Mouse (Mus musculus): Measurements from ENCODE around the gene Wdr54.

The Wdr54 gene

DNA sequence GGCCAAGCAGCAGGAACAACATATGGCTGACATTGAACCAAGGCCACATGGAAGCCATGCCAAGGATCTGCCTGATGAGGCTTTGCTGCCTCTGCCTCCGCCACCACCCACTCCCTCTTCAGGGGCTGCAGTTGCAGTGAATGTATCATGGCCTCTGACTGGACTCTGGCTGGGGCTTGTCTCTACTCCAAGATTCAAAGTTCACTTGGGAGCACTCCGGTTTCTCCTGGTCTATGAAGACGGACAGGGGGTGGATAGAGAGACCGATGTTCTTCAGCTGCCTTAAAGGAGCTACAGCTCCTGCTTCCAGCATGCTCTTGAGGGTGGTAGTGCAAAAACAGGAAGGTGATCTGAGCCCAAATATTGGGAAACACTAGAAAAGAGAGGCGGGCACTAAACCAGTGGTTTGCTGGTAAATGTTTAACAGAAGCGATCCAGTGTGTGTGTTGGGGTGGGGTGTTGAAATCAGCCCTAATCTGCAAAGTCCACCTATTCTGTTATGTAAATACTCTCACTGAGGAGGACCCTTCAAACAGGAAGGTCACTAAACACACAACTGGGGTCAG, 24.6 kb downstream of the Wdr54 start:
- DNase-seq (ENCODE audit: low read depth in 1 of 2, low spot score in 2 of 2), result no peak

DNA sequence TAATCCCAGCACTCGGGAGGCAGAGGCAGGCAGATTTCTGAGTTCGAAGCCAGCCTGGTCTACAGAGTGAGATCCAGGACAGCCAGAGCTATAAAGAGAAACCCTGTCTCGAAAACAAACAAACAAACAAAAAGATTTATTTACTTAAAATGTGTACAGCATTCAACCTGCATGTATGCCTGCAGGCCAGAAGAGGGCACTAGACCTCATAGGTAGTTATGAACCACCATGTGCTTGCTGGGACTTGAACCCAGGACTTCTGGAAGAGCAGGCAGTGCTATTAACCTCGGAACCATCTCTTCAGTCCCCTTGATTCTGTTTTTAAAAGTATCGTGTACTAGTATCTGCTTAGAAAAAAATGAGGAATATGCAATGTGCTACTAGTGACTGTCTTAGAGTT, 28.8 kb downstream of the Wdr54 start:
- DNase-seq (ENCODE audit: low read depth in 1 of 2, low spot score in 2 of 2), result no peak

DNA sequence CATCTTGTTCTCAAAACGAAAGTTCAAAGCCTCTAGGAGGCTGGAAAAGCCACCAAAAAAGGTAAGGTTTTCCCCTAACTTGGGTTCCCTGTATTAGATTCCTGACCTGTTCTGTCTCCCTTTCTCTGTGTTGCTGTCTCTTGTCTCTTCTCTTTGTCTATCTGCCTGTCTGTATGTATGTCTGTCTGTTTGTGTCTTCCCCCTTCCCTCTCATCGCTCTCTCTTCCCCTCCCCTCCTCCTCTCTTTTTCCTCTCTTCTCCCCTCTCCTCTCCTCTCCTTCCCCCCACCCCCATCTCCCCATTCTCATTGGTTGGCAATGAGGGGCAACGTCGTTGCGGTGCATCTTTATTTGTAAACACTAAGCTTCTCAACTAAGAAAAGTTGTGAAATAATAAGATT, 30.9 kb downstream of the Wdr54 start, which contains the start of gene Ino80b:
TSS of gene Ino80b (minus strand) at position 101 of the 400 bp plus-strand sequence.
- DNase-seq (ENCODE audit: low read depth in 1 of 2, low spot score in 2 of 2), result no peak

DNA sequence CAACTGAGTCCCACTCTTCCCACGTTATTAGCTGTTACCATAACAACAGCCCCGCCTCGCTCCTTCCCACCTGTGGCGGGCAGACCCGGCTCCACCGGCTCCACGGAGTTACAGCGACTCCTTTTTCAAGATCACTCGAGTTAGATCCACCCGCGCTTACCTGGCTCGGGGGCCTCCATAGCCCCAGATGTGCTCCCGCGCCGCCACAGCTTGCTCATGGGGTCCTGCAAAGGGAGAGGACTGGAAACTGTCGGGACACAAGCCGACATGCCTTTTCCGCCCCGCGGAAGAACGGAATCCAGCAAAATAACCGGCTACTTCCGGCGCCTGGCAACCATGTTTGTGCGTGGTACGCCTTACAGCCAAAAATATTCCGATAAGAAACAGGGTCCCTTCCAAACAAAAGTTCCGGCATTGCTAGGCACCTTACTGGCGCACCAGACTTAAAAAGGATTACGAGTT, 31.3 kb downstream of the Wdr54 start:
- DNase-seq (ENCODE audit: low read depth in 1 of 2, low spot score in 2 of 2), result peak; percentile 84 to 89

DNA sequence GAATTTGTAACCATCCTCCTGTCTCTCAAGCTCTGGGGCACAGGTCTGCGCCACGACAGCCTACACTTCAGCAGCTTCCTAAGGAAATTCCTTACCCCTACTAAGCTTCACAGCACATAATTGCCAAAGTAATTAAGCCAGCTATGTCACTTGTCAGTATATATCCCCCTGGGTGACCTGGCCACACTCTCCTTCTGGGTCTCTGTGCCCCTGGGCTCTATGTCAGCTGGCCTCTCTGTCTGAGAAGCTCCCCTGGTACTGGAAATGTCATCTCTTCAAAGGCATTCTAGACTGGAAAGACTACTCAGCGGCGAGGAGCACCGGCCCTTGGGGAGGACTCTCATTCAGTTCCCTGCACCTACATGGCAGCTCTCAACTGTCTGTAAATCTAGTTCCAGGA, 33.2 kb downstream of the Wdr54 start:
- DNase-seq (ENCODE audit: low read depth in 1 of 2, low spot score in 2 of 2), result no peak

DNA sequence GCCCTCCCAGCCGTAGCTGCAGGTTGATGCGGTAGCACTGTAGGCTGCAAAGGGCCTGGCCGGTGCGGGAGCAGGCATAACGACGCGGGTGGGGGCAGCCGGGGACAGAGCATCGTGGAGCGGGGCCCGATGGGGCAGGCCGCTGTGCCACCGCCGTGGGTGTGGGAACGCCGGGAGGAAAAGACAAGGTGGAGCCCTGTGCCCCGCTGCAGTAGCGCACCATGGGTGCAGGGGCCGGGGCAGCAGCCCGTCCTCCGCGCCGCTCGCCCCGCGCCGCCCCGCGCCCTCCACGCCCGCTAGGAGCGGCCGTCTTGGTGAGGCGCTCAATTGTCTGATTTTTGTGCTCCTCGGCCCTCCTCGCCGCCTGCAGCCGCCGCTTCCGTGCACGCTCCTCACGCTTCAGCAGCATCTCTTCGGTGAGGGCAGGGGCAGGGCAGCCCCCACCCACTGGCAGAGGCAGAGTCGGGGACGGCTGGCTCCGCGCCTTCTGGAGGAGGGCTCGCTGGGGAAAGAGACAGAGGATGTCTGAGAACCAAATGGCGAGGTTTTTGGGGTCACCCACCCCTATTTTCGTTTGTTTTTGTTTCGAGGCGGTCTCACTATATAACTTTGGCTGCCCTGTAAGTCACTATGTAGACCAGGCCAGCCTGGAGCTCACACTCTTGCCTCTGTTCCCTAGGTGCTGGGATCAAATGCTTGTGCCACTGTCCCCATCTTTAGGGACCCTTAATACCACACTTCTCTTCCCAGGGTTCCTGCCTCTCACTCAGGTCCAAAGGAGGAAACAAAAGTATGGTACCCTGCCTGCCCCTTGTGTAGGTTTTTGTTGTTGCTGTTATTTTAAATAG, 34.1 kb downstream of the Wdr54 start:
- DNase-seq (ENCODE audit: low read depth in 1 of 2, low spot score in 2 of 2), result no peak

DNA sequence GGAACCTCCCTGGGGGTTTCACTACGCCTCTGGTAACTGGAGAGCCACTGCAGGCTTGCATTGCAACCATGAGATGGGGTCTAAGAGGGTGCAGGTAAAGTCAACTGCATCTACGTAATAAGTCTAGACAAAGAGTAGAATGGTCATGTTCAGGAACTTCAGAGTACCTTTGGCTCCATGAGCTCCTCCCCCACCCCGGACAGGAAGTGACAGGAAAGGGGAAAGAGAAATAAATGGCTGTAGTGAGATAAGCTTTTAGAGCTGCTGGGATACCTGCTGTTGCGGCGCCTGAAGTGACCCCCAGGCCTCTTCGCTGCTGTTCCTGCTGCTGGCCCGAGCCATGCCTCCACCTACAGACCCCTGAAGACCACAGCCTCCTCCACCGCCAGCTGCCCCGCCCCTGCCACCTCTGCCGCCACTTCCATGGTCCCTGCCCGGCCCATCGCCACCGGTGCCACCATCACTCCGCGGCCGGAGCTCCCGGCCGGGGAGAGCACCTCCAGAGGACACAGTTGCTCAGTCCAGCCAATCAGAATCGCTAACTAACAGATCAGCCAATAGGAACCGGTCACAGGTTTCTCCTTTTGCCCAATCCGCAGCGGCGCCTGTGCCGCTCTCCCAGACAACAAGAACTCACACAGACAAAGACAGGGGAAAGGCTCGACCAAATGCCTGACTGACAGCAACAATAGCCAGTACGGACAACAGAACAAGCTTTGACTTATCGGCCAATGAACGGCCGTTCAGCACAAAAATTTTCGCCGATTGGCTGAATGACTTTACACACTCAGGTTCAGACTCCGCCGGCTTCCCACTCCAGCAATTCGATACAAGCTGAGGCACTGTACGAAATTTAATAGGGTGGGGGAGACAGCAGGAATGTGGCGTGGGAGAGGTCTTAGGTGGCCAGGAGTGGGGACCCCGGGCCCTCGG, 35.0 kb downstream of the Wdr54 start, which contains the start of gene Wbp1:
TSS of gene Wbp1 (minus strand) at position 630 of the 933 bp plus-strand sequence.
- peak; percentile 88 to 90 for DNase-seq (ENCODE audit: low read depth in 1 of 2, low spot score in 2 of 2)

DNA sequence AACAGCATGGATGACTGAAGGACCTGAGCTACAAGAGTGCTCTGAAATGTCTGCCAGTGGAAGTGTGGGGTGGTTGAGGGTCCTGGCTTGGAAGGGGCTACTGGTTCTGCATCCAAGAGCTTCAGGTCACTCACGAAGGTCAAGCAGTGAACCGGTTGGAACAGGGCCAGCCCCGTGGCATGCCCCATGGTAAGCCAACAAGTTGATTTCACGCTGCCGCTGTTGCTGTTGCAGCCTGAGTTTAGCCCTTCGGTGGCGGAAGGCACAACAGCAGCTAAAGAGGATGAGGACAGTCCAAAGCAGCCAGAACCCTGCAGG, 36.5 kb downstream of the Wdr54 start:
- no peak for DNase-seq (ENCODE audit: low read depth in 1 of 2, low spot score in 2 of 2)

DNA sequence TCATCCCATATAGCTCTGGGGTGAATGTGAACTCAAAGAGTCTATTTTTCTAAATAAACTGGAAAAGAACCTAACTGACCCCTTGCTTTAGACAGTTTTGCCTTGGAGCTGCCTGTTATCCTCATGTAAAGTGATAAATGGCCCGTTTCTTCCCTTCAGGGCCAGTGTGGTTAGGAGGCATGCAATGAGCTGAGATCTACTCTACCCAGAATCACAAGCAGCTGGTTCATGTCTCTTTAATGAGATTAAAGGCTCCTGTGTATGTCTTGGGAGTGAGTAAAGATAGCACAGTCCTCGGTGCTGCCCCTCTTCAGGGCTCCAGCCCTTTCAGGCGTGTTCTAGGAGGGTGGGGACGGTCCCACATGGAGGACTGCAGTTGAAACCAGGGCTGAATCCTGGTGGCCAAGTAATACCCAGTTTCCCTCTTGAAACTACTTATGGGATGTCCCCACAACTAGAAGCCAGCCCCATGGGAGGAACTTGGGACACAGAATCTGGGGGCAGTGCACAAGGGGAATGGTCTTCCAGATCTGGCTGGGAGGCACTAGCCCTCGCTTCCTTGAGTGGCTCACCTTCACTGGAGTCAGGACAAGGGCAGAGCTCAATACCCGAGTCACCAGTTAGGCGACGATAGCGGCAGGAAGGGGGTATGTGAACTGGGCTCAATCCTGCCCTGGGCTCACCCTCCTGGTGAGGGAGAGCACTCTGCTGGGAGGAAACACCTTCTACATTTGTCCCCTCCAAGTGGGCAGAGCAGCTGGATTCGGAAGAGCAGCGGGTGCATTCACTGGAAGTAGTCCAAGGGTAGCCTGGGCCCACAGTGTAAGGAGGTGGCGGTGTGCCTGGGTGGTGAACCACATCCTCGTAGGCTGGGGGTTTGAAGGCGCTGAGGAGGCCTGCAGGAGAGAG, 37.1 kb downstream of the Wdr54 start:
- no peak for DNase-seq (ENCODE audit: low read depth in 1 of 2, low spot score in 2 of 2)

DNA sequence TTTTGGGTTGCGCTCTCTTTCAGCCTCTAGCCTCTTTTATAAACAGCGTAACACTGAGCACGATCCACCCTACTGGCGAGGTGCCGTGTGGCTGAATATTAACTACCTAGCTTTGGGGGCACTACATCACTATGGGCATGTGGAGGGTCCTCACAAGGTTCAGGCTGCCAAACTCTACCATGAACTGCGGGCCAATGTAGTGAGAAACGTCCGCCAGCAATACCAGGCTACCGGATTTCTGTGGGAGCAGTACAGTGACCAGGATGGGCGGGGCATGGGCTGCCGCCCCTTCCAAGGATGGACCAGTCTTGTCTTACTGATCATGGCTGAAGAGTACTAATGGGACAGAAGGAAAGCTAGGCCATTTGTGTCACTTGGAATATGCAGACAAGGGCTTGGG, 37.8 kb downstream of the Wdr54 start:
- DNase-seq (ENCODE audit: low read depth in 1 of 2, low spot score in 2 of 2), result no peak

DNA sequence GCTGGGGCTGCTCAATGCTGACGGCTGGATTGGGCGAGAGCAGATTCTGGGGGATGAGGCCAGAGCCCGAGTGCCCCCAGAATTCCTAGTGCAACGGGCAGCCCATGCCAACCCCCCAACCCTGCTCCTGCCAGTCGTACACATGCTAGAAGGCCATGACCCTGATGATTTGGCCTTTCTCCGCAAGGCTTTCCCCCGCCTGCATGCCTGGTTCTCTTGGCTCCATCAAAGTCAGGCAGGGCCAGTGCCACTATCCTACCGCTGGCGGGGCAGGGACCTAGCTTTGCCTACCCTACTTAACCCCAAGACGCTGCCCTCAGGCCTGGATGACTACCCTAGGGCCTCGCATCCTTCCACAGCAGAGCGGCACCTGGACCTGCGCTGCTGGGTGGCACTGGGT, 38.6 kb downstream of the Wdr54 start:
- DNase-seq (ENCODE audit: low read depth in 1 of 2, low spot score in 2 of 2), result no peak

DNA sequence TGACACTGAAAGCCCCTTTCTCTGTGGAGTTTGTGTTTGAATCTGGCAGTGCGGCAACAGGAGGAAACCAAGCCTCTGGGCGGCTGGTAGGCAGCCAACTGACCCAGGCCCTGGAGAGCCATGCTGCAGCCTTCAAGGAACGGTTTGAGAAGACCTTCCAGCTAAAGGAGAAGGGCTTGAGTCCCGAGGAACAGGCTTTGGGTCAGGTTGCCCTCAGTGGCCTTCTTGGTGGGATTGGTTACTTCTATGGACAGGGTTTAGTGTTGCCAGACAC, 39.1 kb downstream of the Wdr54 start:
- no peak for DNase-seq (ENCODE audit: low read depth in 1 of 2, low spot score in 2 of 2)

DNA sequence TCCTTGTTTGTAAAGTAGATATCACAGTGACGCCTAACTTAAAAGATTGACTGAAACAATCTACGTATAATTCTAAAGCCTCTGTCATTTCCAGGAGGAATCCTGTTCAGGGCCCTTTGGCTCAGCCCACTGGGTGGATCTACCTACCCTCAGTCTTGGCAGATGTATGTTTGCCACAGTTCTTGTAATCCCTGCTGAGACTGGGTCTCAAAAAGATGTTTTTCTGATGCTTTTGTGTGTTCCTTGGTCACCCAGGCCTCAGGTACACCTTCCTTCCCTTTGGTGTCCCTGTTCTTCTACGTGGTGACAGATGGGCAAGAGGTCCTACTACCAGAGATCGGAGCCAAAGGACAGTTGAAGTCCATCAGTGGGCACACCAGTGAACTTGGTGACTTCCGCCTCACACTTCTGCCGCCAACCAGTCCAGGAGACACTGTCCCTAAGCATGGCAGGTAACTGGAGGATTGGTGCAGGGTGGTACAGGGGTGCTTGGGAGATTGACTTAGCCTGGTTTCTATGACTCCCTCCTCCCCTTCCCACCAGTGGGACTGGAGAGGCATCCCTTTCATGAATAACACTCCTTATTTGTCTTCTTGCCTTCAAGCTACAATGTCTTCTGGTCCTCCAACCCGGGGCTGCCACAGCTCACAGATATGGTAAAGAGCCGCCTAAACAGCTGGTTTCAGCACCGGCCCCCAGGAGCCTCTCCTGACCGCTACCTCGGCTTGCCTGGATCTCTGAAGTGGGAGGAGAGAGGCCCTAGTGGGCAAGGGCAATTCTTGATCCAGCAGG, 39.6 kb downstream of the Wdr54 start:
- DNase-seq (ENCODE audit: low read depth in 1 of 2, low spot score in 2 of 2), result no peak

DNA sequence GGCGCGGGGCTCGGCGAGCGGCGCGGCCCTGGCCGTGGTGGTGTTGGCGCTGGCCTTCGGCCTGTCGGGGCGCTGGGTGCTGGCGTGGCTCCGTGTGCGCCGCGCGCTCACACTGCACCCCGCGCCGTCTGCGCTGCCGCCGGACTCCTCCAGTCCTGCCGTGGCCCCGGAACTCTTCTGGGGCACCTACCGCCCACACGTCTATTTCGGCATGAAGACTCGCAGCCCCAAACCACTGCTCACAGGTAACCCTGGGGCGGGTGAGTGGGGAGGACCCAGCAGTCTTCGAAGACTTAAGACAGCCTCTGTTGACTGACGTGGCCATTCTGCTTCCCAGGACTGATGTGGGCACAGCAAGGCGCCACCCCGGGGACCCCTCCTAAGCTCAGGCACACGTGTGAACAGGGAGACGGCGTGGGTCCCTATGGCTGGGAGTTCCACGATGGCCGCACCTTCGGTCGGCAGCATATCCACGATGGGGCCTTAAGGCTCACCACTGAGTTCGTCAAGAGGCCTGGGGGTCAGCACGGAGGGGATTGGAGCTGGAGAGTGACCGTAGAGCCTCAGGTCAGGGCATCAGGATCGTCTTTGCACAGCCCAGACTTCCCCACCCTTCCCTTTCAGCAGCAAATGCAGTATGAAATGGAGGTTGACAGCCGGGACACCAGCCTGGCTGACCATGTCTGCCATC, 40.4 kb downstream of the Wdr54 start:
- DNase-seq (ENCODE audit: low read depth in 1 of 2, low spot score in 2 of 2), result no peak

DNA sequence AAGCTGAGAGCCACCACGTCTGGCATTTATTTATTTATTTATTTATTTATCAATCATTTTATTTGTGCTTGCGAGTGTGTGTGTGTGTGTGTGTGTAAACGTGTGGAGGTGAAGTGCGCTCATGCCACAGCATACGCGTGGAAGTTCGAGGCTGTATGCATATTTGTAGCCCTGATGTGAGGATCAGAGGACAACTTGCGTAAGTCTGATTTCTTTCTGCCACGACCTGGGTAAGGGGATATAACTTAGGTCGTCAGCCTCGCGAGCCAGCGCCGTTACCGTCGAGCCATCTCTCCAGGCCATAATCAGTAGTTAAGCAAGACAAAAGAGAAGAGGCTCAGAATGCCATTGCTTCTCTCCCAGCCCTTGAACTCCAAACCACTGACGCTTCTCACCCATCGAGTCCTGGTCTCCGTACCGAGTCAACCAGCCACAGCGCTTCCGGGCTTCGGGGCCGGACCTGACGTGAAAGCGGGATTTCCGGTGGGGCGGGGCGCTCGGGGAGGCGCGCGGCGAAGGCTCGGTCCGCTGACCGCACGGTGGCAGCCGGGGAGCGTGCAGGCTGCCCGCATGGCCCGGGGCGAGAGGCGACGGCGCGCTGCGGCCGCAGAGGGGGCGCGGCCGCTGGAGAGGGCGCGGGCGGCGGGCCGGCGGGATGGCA, 41.1 kb downstream of the Wdr54 start, which contains the start of gene Mogs:
TSS of gene Mogs (plus strand) at position 486 of the 661 bp plus-strand sequence.
- DNase-seq (ENCODE audit: low read depth in 1 of 2, low spot score in 2 of 2), result peak; percentile 77 to 90

DNA sequence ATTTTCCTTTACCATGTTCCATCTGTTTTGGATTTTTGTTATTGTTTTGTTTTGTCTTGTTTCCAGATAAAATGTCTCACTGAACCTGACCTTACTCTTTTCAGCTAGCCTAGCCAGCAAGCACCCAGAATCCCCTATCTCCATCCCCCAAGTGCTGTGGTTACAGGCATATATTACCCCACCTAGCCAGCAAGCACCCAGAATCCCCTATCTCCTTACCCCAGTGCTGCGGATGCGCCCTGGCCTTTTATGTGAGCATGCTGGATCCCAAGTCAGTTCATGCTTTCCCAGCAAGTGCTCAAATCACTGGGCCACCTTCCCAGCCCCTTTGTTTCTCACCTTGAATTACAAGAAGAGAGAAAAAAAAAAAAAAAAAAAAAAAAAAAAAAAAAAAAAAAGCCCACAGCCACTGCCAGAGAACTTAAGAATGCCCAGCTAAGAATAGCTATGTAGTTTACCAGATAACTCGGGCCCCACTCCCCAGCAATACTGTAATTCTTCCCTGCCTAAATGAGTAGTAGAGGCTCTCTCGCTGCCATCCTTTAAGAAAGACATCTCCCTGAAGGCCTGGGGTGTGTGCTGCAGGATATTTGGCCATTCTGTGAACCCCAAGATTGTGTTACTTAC, 44.6 kb downstream of the Wdr54 start:
- no peak for DNase-seq (ENCODE audit: low read depth in 1 of 2, low spot score in 2 of 2)

DNA sequence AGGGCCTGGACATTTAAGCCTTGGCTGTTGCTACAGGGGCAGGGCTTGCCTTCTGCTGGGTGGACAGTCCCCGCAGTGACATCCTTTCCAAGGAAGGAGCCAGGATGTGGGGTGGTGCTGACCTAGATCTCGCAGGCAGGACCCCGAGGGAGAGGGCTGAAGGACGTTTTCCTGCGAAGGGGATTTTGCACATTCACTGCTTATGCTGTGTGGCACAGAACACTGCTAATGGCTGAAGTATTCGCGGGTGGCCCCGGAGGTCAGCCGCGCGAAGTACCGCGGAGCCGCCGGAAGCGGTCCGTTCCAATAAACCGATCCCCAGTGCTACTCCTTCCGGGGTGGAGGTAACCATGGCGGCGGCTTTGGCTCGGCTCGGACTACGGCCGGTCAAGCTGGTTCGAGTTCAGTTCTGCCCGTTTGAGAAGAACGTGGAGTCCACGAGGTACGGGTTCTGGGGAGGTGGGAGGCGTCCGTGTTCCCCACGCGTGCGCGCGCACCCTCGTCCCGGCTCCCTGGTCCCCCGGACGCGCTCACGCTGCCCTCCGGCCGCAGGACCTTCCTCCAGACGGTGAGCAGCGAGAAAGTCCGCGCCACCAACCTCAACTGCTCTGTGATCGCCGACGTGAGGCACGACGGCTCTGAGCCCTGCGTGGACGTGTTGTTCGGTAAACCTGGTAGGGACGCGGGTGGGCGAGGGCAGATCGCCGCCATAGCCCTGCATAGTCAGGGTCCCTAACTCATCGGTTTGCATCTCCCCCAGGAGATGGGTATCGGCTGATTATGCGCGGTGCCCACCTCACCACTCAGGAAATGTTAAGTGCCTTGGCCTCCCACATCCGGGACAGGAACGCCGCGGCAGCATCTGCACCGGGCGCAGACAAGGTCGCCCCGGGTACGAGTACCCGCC, 47.2 kb downstream of the Wdr54 start, which contains the start of gene Mrpl53:
TSS of gene Mrpl53 (plus strand) at position 279 of the 907 bp plus-strand sequence.
- DNase-seq (ENCODE audit: low read depth in 1 of 2, low spot score in 2 of 2), result peak in 1 of 2 experiments; percentile 51
